Mouse (Mus musculus): ENCODE results near the gene Dpf3. TPM values are rescaled to one million over a fixed set of nuclear protein-coding genes. Genes with fewer than 3 reads are reported as not detected.

The Dpf3 gene
- polyA plus RNA-seq, 1 experiment from 2014 or later: 1.4 TPM

DNA sequence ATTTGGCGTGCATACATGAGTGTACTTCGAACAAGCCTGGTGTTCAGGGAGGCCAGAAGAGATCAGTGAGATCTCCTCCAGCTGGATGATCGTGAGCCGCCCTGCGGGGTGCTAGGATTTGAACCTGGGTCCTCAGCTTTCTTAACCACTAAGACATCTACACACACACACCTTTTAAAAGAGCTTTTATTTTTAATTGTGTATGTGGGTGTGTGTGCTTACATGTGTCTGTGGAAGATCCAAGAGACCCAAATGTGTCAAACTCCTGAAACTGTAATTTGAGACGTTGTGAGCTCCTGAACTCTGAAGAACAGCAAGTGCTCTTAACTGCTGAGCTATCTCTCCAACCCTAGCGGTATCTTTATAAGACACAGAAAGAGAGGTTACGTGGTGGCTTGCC, 33.6 kb upstream of the Dpf3 start:
- Histone ChIP-seq H3K27ac (ENCODE audit: low read length) (no peak overlapping the region), H3K27me3 (replicated peaks; ENCODE audit: insufficient read depth, low read length) (no peaks in the 10 kb centered on the region), H3K9ac (replicated peaks; ENCODE audit: low read depth) (no peak overlapping the region), H3K9me3 (ENCODE audit: low read length) (no peaks in the 10 kb centered on the region), H3K4me1 (ENCODE audit: insufficient read depth, low read depth, low read length) (no peaks in the 10 kb centered on the region), H3K4me3 (ENCODE audit: low read depth, low read length) (peak overlapping the region; percentile 67; the same call in 1 of the 2 replicates), H3K36me3 (ENCODE audit: insufficient read depth, low read length) (no peaks in the 10 kb centered on the region), H3K4me2 (replicated peaks; ENCODE audit: low read depth, low read length) (peak overlapping the region; percentile 61)
- DNase-seq (ENCODE audit: low spot score) (no peak), ATAC-seq (no peak)
- 30% methylated on average over 8 of the region's 8 CpGs for WGBS
- TF ChIP-seq CTCF (IDR thresholded peaks at IDR 0.05) (no peak), EP300 (IDR thresholded peaks at IDR 0.05) (no peak)

DNA sequence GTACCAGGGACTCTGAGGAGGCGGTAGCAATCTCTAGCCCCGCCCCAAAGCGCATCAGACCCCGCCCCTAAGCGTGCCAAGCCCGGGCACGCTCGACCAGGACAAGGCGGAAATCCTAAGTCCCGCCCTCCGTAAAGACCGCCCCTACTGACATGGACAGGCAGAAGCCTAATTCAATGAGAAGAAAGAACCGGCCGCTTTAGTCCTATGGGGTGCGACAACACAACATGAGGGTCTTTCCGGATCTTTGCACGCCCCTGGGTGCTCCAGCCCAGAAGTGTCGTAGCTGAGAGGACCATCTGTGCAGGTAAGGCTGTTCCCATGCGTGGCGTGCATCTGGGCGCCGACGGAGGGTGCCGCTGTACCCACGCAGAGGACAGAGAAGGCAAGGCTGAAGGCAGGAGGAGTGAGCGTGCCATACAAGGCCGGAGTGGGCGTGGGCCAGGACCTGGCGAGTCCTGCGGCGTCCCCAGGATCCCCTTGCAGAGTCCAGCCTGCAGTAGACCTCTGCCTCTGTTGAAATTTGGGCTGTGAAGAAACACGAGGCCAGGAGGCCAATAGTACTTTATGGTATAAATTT, 32.9 kb upstream of the Dpf3 start, which contains the start of gene Dcaf4:
Gene Dcaf4, plus strand, starts transcription at position 156 of the 580 bp plus-strand sequence.
- no peaks in the 10 kb centered on the region for H3K4me1 ChIP-seq (ENCODE audit: insufficient read depth, low read depth, low read length)
- peak within 1 kb of the TSS; percentile 61 for H3K4me2 ChIP-seq (replicated peaks; ENCODE audit: low read depth, low read length)
- H3K27ac ChIP-seq (ENCODE audit: low read length): 0 out of 2 replicates have a peak within 1 kb of the TSS, but pooled peaks have one; percentile 22
- no peaks in the 10 kb centered on the region for H3K36me3 ChIP-seq (ENCODE audit: insufficient read depth, low read length)
- DNase-seq (ENCODE audit: low spot score) (peak; percentile 97), ATAC-seq (peak; percentile 99)
- H3K27me3 ChIP-seq (replicated peaks; ENCODE audit: insufficient read depth, low read length): no peaks in the 10 kb centered on the region
- H3K4me3 ChIP-seq (ENCODE audit: low read depth, low read length): peak within 1 kb of the TSS; percentile 67
- 0 out of 2 replicates have a peak within 1 kb of the TSS, but pooled peaks have one; percentile 3 for H3K9ac ChIP-seq (replicated peaks; ENCODE audit: low read depth)
- 1% methylated on average over 32 of the region's 32 CpGs for WGBS
- no peaks in the 10 kb centered on the region for H3K9me3 ChIP-seq (ENCODE audit: low read length)
- TF ChIP-seq EP300 (IDR thresholded peaks at IDR 0.05) (no peak), CTCF (IDR thresholded peaks at IDR 0.05) (peak; percentile 53)

DNA sequence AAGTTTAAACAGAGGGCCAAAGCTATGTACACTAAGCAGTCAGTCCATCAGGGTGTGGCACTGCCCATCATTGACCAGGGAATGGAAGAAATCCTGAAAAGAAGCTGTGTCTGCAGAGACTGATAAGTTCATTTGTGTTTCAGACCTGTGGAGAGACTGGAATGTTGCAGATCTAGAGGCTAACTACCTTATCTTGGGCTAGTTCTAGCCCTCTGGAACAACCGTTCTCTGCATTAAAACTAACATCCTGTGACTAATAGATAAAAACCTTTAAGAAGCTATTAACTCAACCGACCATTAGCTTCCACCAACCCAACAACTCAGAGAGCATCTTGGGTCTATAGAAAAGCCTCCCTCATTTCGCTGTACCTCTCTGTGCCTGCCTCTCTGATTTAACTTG, 30.1 kb upstream of the Dpf3 start:
- Histone ChIP-seq H3K4me2 (replicated peaks; ENCODE audit: low read depth, low read length) (no peak overlapping the region), H3K27ac (ENCODE audit: low read length) (no peak overlapping the region), H3K4me3 (ENCODE audit: low read depth, low read length) (no peak overlapping the region), H3K27me3 (replicated peaks; ENCODE audit: insufficient read depth, low read length) (no peaks in the 10 kb centered on the region), H3K36me3 (ENCODE audit: insufficient read depth, low read length) (no peaks in the 10 kb centered on the region), H3K9me3 (ENCODE audit: low read length) (no peaks in the 10 kb centered on the region), H3K4me1 (ENCODE audit: insufficient read depth, low read depth, low read length) (no peaks in the 10 kb centered on the region), H3K9ac (replicated peaks; ENCODE audit: low read depth) (no peak overlapping the region)
- 63% methylated on average over 3 of the region's 3 CpGs for WGBS
- ATAC-seq (no peak), DNase-seq (ENCODE audit: low spot score) (no peak)
- TF ChIP-seq CTCF (IDR thresholded peaks at IDR 0.05) (no peak), EP300 (IDR thresholded peaks at IDR 0.05) (no peak)

DNA sequence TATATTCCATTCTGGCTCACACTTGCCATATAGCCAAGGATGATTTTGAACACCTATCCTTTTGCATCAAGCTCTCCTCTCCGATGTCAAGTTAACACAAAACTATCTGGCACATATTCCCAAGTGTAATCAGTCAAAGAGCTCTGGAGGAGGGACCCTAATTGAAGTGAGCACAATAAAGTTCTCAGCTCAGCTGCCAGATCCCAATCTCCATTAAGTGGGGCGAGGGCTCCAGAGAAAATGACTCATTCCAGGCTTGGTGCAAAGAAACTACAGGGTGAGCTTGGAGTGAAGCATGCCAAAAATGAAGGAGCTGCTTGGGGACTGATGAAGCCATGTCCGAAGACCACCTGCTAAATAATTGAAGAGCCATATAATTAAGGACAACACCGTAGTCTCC, 26.7 kb upstream of the Dpf3 start:
- no peaks in the 10 kb centered on the region for H3K4me1 ChIP-seq (ENCODE audit: insufficient read depth, low read depth, low read length)
- no peak for ATAC-seq
- no peaks in the 10 kb centered on the region for H3K9me3 ChIP-seq (ENCODE audit: low read length)
- no peak for TF ChIP-seq CTCF (IDR thresholded peaks at IDR 0.05)
- TF ChIP-seq EP300 (IDR thresholded peaks at IDR 0.05): no peak
- H3K4me2 ChIP-seq (replicated peaks; ENCODE audit: low read depth, low read length): no peak overlapping the region
- no peaks in the 10 kb centered on the region for H3K27me3 ChIP-seq (replicated peaks; ENCODE audit: insufficient read depth, low read length)
- no peaks in the 10 kb centered on the region for H3K36me3 ChIP-seq (ENCODE audit: insufficient read depth, low read length)
- H3K27ac ChIP-seq (ENCODE audit: low read length): no peak overlapping the region
- 64% methylated on average over 4 of the region's 4 CpGs for WGBS
- no peak overlapping the region for H3K4me3 ChIP-seq (ENCODE audit: low read depth, low read length)
- no peak for DNase-seq (ENCODE audit: low spot score)
- H3K9ac ChIP-seq (replicated peaks; ENCODE audit: low read depth): no peak overlapping the region

DNA sequence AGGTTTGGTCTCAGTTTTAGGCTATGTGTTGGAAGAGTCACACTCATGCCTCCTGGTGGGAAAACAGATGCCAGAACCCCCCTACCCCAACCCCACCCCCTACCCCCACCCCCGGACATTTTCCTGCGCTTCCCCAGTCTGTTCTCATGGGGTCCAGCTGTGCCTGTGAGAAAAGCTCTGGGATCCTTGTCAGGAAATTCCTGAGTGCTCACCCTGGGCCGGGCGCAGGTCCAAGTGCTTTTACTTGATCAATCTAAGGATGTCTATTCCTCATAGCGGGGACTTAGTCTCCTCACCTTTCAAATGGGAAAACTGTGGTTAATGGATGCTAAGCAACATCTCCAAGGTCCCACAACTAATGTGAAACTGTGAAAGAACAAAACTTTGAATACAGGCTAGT, 25.7 kb upstream of the Dpf3 start:
- Histone ChIP-seq H3K9me3 (ENCODE audit: low read length) (no peaks in the 10 kb centered on the region), H3K9ac (replicated peaks; ENCODE audit: low read depth) (no peak overlapping the region), H3K4me2 (replicated peaks; ENCODE audit: low read depth, low read length) (no peak overlapping the region), H3K27ac (ENCODE audit: low read length) (no peak overlapping the region), H3K4me1 (ENCODE audit: insufficient read depth, low read depth, low read length) (no peaks in the 10 kb centered on the region), H3K36me3 (ENCODE audit: insufficient read depth, low read length) (no peaks in the 10 kb centered on the region), H3K4me3 (ENCODE audit: low read depth, low read length) (no peak overlapping the region), H3K27me3 (replicated peaks; ENCODE audit: insufficient read depth, low read length) (no peaks in the 10 kb centered on the region)
- DNase-seq (ENCODE audit: low spot score) (no peak), ATAC-seq (no peak)
- 6% methylated on average over 5 of the region's 5 CpGs for WGBS
- no peak for TF ChIP-seq CTCF (IDR thresholded peaks at IDR 0.05)
- TF ChIP-seq EP300 (IDR thresholded peaks at IDR 0.05): no peak

DNA sequence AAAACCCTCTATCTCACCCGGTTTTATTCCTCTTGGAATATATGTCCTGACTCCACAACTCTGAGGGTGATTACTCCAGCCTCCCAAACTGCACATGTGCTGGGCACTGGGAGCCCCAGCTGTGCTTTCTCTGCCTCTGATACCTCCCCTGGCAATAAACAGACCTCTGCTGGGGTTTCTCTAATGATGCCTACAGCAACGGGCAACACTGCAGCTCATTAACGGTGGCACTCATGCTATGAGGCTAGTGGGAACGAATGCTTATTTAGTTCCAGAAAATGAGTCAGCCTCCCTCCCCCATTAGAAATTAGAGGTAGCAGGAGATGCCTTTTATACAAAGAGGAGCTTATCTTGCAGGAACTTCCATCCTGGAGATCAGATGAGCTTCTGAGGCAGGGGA, 25.3 kb upstream of the Dpf3 start:
- WGBS: 25% methylated on average over 4 of the region's 4 CpGs
- Histone ChIP-seq H3K4me2 (replicated peaks; ENCODE audit: low read depth, low read length) (no peak overlapping the region), H3K9me3 (ENCODE audit: low read length) (no peaks in the 10 kb centered on the region), H3K4me3 (ENCODE audit: low read depth, low read length) (no peak overlapping the region), H3K27me3 (replicated peaks; ENCODE audit: insufficient read depth, low read length) (no peaks in the 10 kb centered on the region), H3K9ac (replicated peaks; ENCODE audit: low read depth) (no peak overlapping the region), H3K4me1 (ENCODE audit: insufficient read depth, low read depth, low read length) (no peaks in the 10 kb centered on the region), H3K27ac (ENCODE audit: low read length) (no peak overlapping the region), H3K36me3 (ENCODE audit: insufficient read depth, low read length) (no peaks in the 10 kb centered on the region)
- ATAC-seq (no peak), DNase-seq (ENCODE audit: low spot score) (no peak)
- TF ChIP-seq CTCF (IDR thresholded peaks at IDR 0.05) (no peak), EP300 (IDR thresholded peaks at IDR 0.05) (no peak)
